Mouse (Mus musculus) right cerebral cortex, postnatal 14 days (tissue): ENCODE measurements around the gene Mindy4b-ps.
"Not testable (repeated sequence)": the region's sequence is repeated elsewhere in the genome, so short reads cannot be mapped to it uniquely, and the experiment has no call there.

Experiments
- DNase-seq: peaks from one replicate; pipeline ENCODE4 v3.0.0; 2022

Gene Mindy4b-ps

DNA sequence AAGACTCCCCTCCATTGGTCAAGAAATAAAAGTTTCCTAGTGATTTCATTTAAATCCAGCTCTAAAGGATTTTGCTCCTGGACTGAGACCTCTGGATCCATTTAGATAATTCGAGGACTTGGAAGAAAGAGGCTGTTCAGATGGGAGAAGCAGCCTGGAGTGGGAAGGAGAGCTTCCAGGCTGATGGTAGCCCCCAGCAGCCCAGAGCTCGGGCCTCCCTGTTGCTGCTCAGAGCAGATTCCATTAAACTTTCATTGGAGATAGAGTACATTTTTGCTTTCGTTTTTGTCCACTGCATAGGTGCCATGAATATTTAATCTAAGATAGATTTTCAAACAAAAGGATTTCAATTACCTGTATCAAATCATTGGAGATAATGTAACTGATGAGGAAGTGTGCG, at the start of gene Mindy4b-ps:
TSS of gene Mindy4b-ps (minus strand) at position 101 of the 400 bp plus-strand sequence.
- DNase-seq = no peak

DNA sequence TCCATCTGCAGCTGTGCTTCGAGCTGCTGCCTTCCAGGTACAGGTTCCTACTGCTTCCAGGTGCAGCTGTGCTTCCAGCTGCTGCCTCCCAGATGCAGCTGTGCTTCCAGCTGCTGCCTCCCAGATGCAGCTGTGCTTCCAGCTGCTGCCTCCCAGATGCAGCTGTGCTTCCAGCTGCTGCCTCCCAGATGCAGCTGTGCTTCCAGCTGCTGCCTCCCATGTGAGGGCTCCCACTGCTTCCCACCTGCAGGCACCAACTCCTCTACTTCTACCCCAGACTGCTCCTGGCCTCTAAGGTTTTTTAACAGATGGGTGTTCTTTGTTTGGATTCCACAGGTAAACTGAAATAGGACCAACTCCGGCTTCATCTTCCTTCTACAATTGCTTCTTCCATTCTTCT, 49.8 kb upstream of the Mindy4b-ps start:
- DNase-seq = not testable (repeated sequence)

DNA sequence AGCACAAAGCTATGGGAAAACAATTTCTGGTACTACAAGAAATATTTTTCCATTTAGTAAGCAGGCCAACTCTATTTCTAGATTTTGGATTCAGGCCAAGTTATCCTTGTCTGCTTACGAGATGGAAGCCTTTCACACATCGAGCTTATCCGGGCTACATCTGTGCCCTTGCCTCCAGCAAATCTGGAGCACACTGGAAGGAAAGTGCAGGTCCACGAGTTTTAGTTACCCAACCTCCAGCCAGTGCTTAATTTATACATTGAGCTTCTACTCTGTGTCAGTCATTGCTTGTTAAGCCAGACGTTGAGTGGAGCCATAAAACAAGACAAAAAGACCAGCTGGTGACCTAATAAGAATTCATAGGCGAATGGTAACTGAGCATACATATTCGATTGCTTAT, 43.6 kb upstream of the Mindy4b-ps start:
- no peak for DNase-seq

DNA sequence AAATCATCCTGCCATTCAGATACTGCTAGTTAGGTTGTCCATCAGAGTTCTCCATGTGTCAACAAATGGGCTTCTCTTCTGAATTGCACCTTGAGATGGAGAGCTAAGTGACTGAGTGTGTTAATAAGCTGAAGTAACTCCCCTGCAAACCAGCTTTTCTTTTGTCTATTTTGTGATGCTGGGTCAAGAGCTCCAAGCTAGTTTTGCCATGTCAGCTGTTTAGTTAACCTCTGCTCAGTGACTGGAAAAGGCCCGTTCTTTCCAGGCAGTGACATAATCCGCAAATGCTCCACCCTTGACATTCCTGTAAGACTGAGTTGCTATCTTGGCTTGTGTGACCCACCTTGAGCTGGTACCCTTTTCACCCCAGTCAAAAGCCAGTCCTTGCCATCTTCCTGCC, 40.9 kb upstream of the Mindy4b-ps start:
- DNase-seq = no peak

DNA sequence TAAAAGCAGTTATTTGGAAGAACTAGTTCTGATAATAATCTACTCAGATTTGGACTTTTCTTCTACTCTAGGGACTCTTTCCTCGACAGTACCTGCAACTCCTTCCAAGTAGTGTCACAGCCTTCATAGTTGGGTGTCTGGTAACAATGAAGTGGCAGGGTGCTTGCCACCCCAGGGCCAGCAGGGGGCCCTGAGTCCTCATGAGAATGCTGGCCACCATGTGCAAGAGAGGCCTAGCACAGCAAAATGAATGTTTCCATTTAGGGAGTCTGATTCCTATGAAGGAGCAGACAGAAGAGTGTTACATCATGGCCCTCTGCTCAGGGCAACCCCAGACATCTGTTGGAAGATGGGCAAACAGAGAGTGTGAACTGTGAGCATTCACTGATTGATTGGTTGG, 21.3 kb upstream of the Mindy4b-ps start:
- DNase-seq = no peak

DNA sequence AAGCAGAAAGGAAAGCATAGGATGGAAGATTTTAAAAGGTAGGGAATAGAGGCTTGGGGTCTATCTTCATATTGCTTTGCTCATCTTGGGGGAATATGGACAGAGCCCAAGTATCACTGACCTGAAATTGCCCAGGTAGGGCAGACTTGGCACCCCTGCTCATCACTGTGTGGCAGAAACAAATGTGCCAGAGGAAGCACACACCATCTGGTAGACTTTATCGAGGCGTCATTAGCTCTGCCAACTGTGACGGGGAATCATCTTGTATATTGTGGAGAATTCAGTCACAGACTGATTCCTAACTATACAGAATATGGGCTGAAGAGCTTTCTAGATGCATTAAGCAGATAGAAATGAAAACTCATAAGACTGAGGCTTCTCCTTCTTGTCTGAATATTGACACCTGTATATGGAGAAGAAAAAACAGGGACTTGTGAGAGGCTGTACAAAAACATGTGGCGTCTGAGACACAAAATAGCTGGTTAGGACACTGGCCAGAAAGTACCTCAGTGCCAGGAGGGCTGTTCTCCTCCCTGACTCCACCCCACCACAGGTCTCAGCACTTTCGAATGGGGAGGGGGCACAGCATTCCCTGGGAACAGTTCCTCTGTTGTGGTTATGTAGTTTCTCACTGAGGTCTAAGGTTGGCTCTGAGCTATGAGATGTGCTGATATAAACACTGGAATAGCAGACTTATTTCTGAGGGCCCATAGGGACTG, 11.5 kb upstream of the Mindy4b-ps start:
- no peak for DNase-seq

DNA sequence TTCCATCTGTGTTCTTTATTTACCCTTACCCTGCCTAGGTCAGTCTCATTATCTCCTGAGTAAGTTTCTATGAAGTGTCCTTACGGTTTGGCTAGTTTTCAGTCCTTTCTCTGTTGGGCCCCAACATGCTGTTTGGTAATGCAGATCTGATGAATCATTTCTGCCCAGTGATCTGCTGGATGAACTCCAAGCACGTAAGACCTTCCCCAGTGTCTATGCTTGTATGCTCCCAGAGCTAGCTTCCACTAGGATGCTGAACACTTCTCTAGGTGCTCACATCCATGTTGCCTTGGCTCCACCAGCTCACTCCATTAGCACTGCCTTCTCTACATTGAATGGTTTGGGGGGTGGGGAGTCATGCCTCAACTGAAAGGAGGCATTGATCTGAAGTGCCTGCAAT, 10.8 kb upstream of the Mindy4b-ps start:
- DNase-seq = no peak

DNA sequence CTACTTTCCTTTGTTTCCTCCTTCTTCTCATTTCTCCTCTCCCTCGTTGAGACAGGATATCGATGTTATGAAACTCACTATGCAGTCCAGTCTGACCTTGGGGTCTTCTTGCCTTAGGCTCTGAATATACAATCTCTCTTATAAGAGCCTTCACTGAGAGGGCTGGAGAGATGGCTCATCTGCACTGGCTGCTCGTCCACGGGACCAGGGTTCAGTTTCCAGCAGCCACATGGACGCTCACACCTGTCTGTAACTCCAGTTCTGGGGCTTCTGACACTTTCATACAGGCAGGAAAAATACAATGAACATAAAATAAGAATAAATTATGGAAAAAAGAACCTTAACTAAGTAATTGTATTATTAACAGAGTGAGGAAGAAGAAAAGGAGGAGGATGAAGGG, 9.5 kb upstream of the Mindy4b-ps start:
- DNase-seq = no peak

DNA sequence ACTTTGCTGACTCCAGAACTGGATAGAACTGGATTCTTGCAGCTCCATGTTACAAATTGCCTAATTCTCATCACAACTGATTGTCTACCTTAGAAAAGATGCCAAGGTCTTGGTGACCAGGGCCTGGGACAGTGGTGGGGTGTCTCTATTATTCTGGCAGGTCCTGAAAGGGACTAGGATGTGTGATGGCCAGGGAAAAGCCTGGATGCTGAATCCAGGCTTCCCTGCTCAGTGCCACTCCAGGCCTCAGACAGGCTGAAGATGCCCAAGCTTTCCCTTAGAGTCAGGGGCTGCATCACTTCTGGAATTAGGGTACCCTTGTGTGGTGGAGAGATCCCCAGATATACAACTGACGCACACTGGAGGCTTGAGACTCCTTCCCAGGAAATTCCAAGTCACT, 7.8 kb upstream of the Mindy4b-ps start:
- DNase-seq = no peak

DNA sequence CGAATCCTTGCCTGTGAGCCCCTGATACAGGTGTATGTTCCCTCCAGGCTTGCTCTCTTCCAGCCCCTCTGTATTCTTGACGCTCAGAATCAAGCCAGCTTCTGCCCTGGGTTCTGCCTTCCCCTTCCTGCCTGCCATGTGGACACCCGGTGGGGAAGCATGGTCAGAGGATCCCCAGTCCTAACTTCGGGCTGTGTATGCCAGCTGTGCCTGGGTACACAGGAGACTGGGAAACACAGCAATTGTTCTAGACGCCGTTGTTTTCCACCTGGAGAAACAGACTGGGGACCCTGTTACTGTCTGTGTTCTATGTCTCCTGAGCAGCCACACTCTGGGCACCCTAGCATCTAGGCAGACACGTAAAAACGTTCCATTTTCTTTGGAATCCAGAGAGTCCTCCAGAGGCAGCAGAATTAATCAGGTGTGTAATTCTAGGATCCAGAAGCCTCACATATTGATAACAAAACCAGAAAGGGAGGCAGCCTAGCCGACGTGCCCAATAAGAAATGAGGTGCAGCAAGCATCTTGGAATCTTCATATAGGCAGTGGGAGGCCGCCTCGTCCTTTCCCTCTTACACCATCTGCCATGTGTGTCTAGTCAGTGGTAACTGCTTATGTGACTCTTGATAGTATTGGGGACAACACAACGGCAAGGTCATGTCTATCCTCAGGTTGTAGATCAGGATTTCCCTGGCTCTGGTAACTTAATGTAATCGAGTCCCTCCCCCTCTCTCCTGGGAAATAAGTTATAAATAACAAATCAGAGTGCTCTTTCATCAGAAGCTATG, 6.4 kb upstream of the Mindy4b-ps start:
- no peak for DNase-seq

DNA sequence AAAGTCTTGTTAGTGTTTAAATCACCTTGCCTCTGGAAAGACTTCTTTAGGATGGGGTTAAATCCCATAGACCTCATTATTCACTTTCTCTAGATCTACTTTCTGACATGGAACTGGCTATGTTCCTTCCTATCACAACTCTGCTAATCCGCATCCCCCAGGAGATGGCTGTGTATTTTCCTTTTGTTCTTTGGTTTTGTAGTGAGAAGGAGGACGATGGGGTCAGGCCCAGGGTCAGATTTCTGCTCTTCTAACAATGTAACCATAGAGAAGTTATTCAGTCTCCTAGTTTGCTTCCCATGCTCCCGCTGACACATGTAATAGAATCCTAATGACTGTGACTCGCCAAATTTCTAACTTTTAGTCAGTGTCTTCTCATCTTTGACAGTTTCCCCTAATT, 4.2 kb upstream of the Mindy4b-ps start:
- no peak for DNase-seq

DNA sequence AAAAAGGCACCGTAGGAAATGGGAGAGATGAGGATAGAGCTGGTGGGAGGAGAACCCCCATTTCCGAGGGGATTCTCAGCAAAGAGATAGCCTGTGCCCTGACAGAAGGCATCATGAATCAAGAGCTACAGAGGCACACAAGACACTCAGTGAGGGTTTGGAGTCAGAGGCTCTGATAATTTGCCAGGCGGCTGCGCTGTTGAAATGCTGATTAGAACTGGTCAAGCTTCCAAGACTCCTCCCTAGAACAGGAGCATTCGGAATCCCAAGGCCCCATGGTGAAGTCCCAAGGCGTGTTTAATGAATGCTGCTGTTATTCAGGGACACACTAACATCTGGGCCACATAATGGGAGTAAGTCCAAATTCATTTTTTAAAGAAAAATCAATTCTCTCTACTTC, 4.8 kb downstream of the Mindy4b-ps start:
- no peak for DNase-seq

DNA sequence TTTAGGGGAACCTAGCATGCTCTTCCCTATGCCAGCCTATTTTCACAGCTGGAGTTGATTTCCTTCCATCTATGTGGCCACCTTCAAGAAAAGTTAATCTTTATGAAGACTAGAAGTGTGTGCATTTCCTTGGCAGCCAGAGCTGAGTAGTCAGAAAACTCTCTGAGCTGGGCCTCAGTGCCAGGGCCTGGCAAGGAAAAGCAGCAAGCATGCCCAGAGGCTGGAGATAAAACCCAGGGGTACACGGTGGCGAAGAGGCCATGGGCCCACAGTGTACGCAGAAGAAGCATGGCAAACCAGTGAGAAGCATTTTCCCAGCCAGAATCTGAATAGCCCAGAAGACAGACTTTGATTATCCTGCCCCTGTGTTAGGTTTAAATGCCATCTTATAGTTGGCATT, 7.9 kb downstream of the Mindy4b-ps start:
- no peak for DNase-seq

DNA sequence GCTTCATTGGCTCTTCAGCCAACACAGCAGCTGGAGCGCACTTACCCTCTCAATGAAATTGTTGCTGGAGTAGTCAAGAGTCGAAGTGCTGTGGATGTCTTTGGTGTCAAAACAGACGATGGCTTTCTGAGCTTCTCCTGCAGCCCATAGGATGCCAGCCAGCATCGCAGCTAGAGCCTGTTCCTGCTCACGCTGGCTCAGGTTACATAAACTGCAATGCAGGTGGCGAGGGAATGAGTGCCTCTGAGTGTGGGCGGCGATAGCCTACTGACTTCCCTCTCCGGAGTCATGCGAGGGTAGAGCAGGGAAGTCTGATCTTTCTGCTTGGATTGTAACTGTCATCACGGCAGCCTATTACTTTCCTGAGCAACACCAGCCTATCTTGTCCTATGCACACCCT, 11.8 kb downstream of the Mindy4b-ps start:
- DNase-seq = no peak

DNA sequence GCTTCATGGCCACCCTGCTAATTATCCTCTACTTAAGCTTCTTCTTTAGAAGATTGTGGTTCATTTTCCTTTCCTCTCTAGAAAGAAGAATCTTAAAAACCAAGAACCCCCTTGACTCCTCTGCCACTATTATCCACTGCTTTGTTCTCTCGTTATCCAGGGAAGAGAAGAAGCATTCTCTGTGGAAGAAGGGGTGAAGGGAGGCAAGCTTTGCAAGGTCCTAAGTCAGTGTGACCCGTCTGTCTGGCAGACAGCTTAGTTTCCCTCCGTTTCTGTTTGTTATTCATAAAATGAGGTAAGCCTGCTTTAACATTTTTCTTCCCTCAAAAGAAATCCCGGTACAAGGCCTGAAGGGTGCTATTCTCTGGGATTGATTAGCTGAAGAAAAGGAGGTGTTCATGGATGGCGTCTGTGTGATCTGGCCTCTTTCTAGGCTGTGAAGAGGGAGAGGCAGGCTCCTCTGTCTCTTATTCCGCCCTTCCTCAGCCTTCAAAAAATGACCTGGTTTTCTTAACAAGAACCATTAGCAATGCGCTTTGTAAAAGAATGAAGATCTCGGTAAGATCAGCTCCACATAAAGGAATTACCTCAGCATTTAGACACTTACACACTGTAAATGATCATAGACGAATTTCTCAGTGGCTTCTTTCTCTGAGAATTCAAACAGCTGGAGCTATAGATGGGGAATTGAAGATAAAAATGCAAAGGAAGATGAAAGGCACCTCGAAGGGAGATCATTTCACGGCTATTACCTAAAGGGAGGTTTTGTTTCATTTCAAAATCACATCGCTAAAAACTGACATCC, 12.8 kb downstream of the Mindy4b-ps start:
- DNase-seq = no peak

DNA sequence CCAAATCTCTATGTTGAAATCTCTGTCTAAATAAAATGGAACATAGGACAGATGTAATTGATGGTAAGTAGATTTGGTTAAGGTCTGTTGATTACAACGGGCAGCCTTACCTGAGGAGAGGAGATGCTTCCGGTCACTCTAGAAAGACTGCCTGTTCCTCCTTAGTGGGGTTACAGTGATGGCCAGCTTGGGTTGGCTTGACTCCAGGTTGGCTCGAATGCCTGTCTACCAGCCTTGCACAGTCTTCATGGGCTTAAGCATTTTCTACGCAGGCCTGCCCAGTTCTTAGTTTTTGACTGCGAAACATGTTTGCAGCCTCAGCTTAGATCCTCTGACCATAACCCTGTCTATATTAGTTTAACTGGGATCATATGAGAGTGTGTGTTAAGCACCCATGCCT, 13.5 kb downstream of the Mindy4b-ps start:
- no peak for DNase-seq

DNA sequence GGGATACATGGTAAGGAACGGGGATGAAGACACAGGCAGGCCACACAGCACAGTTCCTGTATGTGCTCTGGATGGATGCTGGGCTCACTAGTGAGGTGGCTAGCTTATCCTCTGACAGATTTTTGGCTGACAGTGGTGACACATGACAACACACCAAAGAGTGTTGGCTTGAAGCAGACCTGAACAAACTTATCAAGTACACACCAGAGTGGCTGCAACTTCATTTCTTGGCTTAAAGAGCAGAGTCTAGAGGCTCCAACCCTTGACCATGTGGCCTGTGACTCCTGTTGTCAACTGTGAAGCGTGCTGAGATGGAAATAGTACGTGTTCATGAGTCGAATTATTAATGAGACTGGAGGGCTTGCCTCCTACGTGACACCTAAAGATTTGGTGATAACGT, 17.4 kb downstream of the Mindy4b-ps start:
- DNase-seq = no peak

DNA sequence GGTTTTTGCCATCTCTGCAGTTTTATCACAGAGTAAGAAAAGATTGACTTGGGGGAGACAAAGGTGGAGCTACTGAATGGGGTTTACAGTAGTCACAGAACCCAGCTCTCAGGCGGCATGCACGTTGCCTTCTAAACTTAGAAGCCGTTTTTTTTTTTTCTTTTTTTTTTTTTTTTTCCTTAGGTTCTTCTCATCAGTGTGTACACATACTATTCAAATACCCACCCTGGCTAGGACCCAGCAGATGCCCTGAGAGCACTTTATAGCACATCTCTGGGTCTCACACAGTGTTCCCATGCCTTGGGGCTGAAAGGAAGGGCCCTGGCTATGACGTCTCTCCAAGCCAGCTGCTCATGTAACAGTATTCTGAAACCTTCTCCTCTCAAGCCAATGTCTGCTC, 23.4 kb downstream of the Mindy4b-ps start:
- no peak for DNase-seq

DNA sequence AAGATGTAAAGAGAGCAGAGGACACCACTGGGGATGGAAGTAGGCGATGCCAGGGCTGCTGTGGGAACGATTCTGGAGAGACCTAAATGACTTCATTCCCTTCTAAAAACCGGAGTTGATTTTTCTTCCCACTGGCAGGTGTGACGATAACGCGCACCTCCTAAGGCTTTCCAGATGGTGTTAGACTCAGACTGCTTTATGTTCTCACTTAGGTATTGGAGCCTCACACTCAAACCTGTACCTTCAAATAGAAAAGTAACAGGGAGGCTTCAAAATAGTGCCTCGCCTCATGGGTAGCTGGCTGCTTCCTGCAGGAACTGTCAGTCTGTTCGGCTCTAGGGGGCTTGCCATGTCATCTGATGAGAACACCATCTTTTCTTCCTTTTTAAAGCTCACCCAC, 23.9 kb downstream of the Mindy4b-ps start:
- no peak for DNase-seq

DNA sequence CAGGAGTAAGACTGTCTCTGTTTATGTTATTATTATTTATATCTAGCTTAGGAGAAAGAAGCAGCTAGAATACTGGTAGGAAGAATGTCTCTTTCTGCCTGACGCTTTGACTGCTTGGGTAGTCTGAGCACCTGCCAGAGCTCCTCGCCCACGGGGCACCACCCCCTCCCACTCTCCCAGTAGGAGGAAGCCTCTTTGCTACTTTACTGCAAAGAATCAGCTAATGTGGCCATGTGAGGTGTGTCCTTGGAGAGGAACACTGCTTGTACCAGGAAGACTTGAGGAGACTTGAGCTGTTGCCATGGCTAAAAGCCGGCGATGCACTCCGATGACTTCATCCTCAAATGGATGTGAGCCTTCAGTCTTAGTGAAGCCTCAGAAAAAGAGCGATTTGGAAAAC, 32.6 kb downstream of the Mindy4b-ps start:
- peak; percentile 9 for DNase-seq

DNA sequence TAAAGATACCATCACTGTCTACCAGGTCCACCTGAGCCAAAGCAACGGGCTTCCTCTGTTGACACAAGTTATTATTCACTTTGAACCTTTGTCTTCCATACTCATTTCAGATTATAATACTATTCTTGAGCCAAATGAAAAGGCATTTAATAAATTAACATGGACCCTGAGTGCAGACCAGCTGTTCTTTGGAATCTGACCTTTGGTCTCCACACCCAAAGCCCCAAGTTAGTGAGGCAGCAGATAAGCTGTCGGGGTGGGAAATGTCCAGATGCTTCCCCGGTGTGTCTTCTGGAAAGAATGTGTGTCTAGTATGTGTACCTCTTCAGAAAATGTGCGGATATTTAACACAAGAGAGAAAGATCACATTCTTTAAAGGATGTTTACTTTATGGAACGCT, 33.1 kb downstream of the Mindy4b-ps start:
- DNase-seq = no peak

DNA sequence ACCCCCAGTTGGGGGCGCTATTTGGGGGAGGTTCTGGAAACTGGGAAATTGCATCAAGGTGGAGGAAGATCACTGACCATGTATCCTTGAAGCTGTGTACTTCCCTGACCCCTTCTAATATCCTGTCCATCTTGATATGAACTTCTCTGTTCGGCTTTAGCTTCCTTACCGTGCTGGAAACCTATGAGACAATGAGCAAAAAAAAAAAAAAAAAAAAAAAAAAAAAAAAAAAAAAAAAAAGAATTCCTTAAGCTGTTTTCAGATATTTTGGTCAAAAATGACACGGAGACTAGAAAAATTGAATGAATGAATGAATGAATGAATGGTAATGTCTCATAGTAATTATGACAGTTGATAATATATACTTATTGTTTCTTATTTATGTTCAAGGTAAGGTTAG, 35.6 kb downstream of the Mindy4b-ps start:
- DNase-seq = no peak

DNA sequence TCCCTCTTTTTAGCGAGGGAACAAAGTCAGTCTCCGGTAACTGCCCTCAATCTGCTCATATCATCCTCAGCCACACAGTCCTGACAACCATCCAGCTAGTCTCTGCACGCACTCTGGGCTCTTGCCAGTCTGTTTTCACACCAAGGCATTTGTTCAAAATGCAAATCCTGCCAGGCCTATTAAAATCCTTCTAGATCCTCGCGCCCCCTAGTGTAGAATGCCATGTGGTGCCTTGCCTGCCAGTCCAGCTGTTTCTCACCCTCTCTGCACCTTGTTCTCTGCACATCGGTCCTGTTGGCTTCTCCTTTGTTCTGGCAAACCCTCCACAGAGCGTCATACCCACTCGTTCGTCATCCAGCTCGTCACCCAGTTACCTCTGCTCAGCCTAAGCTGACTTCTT, 36.2 kb downstream of the Mindy4b-ps start:
- DNase-seq = peak; percentile 72
